Mouse (Mus musculus) liver, embryonic 13.5 days (tissue): ENCODE data around the gene Atoh7. TPM values are rescaled to one million over a fixed set of nuclear protein-coding genes. Genes with fewer than 3 reads are reported as not detected.

Source experiments
- polyA plus RNA-seq: library from polyadenylated mRNA; unstranded; fragments of >200 nt; fragmentation: Nextera tagmentation; extraction: Ambion mirVana; gene quantifications from 2 replicates; pipeline ENCODE4 v1.2.1, GENCODE M21; 2015

The Atoh7 gene
- polyA plus RNA-seq, 1 experiment from 2014 or later, result not detected

Other genes with a start within 250 kb of the Atoh7 start
- gene Tet1, start 190.7 kb upstream of the Atoh7 start, polyA plus RNA-seq, result 1.5 and 2.4 TPM in 2 replicates
- 9.4 and 11.4 TPM in 2 replicates for gene Slc25a16, start 179.0 kb upstream of the Atoh7 start, polyA plus RNA-seq
- 29.4 and 37.1 TPM in 2 replicates for gene Dna2, start 152.6 kb upstream of the Atoh7 start, polyA plus RNA-seq
- 2.7 and 3.0 TPM in 2 replicates for gene Rufy2, start 119.4 kb upstream of the Atoh7 start, polyA plus RNA-seq
- gene Hnrnph3, start 75.4 kb upstream of the Atoh7 start, polyA plus RNA-seq, result 25.5 and 29.9 TPM in 2 replicates
- gene Pbld2, start 75.3 kb upstream of the Atoh7 start, polyA plus RNA-seq, result 1.6 and 1.8 TPM in 2 replicates
- 3.0 and 3.1 TPM in 2 replicates for gene Pbld1, start 39.5 kb upstream of the Atoh7 start, polyA plus RNA-seq
- gene Mypn, start 104.3 kb downstream of the Atoh7 start, polyA plus RNA-seq, result 0.06 and 0.07 TPM in 2 replicates
- 23.9 and 30.0 TPM in 2 replicates for gene Herc4, start 144.2 kb downstream of the Atoh7 start, polyA plus RNA-seq